Mouse (Mus musculus): Measurements from ENCODE around the gene Gbe1. TPM values are rescaled to one million over a fixed set of nuclear protein-coding genes. Genes with fewer than 3 reads are reported as not detected.
A peak's percentile ranks its signal among the peaks of the same experiment; 100 is the strongest.

The Gbe1 gene
- polyA plus RNA-seq, 1 experiment = 5.9 TPM

- TF ChIP-seq POLR2AphosphoS2 (IDR thresholded peaks at IDR 0.05; ENCODE audit: insufficient read length, low read depth) = no peak
- no peak for TF ChIP-seq CEBPB (IDR thresholded peaks at IDR 0.05; ENCODE audit: insufficient read depth, poor library complexity, severe bottlenecking)
- no peak for TF ChIP-seq SRF (IDR thresholded peaks at IDR 0.05; ENCODE audit: control insufficient read depth, insufficient read length, low read depth)
- TF ChIP-seq MYOD1 (IDR thresholded peaks at IDR 0.05; ENCODE audit: control insufficient read depth in 1 of 3, insufficient read length in 2 of 3, low read depth in 2 of 3) = no peak
- no peak for TF ChIP-seq USF1 (IDR thresholded peaks at IDR 0.05; ENCODE audit: low read depth)
- TF ChIP-seq MYOG (IDR thresholded peaks at IDR 0.05; ENCODE audit: control insufficient read depth in 1 of 3, insufficient read depth in 1 of 3, insufficient read length in 2 of 3, low read depth in 2 of 3) = no peak
- no peak for TF ChIP-seq E2F4 (IDR thresholded peaks at IDR 0.05; ENCODE audit: insufficient read depth)
- TF ChIP-seq TCF3 (IDR thresholded peaks at IDR 0.05; ENCODE audit: insufficient read length, low read depth) = no peak
- TF ChIP-seq REST (IDR thresholded peaks at IDR 0.05; ENCODE audit: insufficient read depth, insufficient read length) = no peak
- TF ChIP-seq TCF12 (IDR thresholded peaks at IDR 0.05; ENCODE audit: insufficient read depth, poor library complexity, severe bottlenecking) = no peak
- no peak for TF ChIP-seq POLR2A (IDR thresholded peaks at IDR 0.05; ENCODE audit: insufficient read length, low read depth)
- TF ChIP-seq MAX (IDR thresholded peaks at IDR 0.05; ENCODE audit: low read depth) = no peak
- Histone ChIP-seq H3K4me3 (no peak overlapping the region), H3K4me2 (ENCODE audit: low read depth) (peak overlapping the region; percentile 64), H3K27me3 (ENCODE audit: control insufficient read depth, insufficient read depth, insufficient read length) (no peaks in the 10 kb centered on the region), H3K36me3 (ENCODE audit: control insufficient read depth, insufficient read depth) (no peaks in the 10 kb centered on the region), H3K79me2 (ENCODE audit: control insufficient read depth, insufficient read depth) (no peaks in the 10 kb centered on the region), H3ac (ENCODE audit: control insufficient read depth, insufficient read length) (no peak overlapping the region)
Observed at GRCm38 (mm10) chr16:70334812-70335211, 21.1 kb downstream of the Gbe1 start.

GRCm38 (mm10) chr16:70335472-70335871 is 21.7 kb downstream of the Gbe1 start:
- Histone ChIP-seq H3K79me2 (ENCODE audit: control insufficient read depth, insufficient read depth) (no peaks in the 10 kb centered on the region), H3ac (ENCODE audit: control insufficient read depth, insufficient read length) (no peak overlapping the region), H3K27me3 (ENCODE audit: control insufficient read depth, insufficient read depth, insufficient read length) (no peaks in the 10 kb centered on the region), H3K36me3 (ENCODE audit: control insufficient read depth, insufficient read depth) (no peaks in the 10 kb centered on the region), H3K4me2 (ENCODE audit: low read depth) (no peak overlapping the region), H3K4me3 (no peak overlapping the region)
- no peak for TF ChIP-seq MAX (IDR thresholded peaks at IDR 0.05; ENCODE audit: low read depth)
- no peak for TF ChIP-seq POLR2AphosphoS2 (IDR thresholded peaks at IDR 0.05; ENCODE audit: insufficient read length, low read depth)
- no peak for TF ChIP-seq MYOD1 (IDR thresholded peaks at IDR 0.05; ENCODE audit: control insufficient read depth in 1 of 3, insufficient read length in 2 of 3, low read depth in 2 of 3)
- TF ChIP-seq CEBPB (IDR thresholded peaks at IDR 0.05; ENCODE audit: insufficient read depth, poor library complexity, severe bottlenecking) = no peak
- no peak for TF ChIP-seq POLR2A (IDR thresholded peaks at IDR 0.05; ENCODE audit: insufficient read length, low read depth)
- no peak for TF ChIP-seq E2F4 (IDR thresholded peaks at IDR 0.05; ENCODE audit: insufficient read depth)
- no peak for TF ChIP-seq SRF (IDR thresholded peaks at IDR 0.05; ENCODE audit: control insufficient read depth, insufficient read length, low read depth)
- TF ChIP-seq REST (IDR thresholded peaks at IDR 0.05; ENCODE audit: insufficient read depth, insufficient read length) = no peak
- TF ChIP-seq TCF3 (IDR thresholded peaks at IDR 0.05; ENCODE audit: insufficient read length, low read depth) = no peak
- TF ChIP-seq MYOG (IDR thresholded peaks at IDR 0.05; ENCODE audit: control insufficient read depth in 1 of 3, insufficient read depth in 1 of 3, insufficient read length in 2 of 3, low read depth in 2 of 3) = no peak
- no peak for TF ChIP-seq TCF12 (IDR thresholded peaks at IDR 0.05; ENCODE audit: insufficient read depth, poor library complexity, severe bottlenecking)
- TF ChIP-seq USF1 (IDR thresholded peaks at IDR 0.05; ENCODE audit: low read depth) = no peak

GRCm38 (mm10) chr16:70337661-70338060 is 23.9 kb downstream of the Gbe1 start:
- peak overlapping the region; percentile 37 for H3K4me2 ChIP-seq (ENCODE audit: low read depth)
- H3K36me3 ChIP-seq (ENCODE audit: control insufficient read depth, insufficient read depth) = no peaks in the 10 kb centered on the region
- no peaks in the 10 kb centered on the region for H3K79me2 ChIP-seq (ENCODE audit: control insufficient read depth, insufficient read depth)
- no peak overlapping the region for H3ac ChIP-seq (ENCODE audit: control insufficient read depth, insufficient read length)
- no peak for TF ChIP-seq USF1 (IDR thresholded peaks at IDR 0.05; ENCODE audit: low read depth)
- peak in 1 of 3 experiments; percentile 6 for TF ChIP-seq MYOD1 (IDR thresholded peaks at IDR 0.05; ENCODE audit: control insufficient read depth in 1 of 3, insufficient read length in 2 of 3, low read depth in 2 of 3)
- H3K4me3 ChIP-seq = no peak overlapping the region
- no peaks in the 10 kb centered on the region for H3K27me3 ChIP-seq (ENCODE audit: control insufficient read depth, insufficient read depth, insufficient read length)

GRCm38 (mm10) chr16:70344496-70344895 is 30.7 kb downstream of the Gbe1 start:
- H3K4me3 ChIP-seq = no peak overlapping the region
- no peaks in the 10 kb centered on the region for H3K36me3 ChIP-seq (ENCODE audit: control insufficient read depth, insufficient read depth)
- TF ChIP-seq E2F4 (IDR thresholded peaks at IDR 0.05; ENCODE audit: insufficient read depth) = no peak
- TF ChIP-seq SRF (IDR thresholded peaks at IDR 0.05; ENCODE audit: control insufficient read depth, insufficient read length, low read depth) = no peak
- no peak for TF ChIP-seq CEBPB (IDR thresholded peaks at IDR 0.05; ENCODE audit: insufficient read depth, poor library complexity, severe bottlenecking)
- no peak for TF ChIP-seq POLR2A (IDR thresholded peaks at IDR 0.05; ENCODE audit: insufficient read length, low read depth)
- TF ChIP-seq TCF3 (IDR thresholded peaks at IDR 0.05; ENCODE audit: insufficient read length, low read depth) = no peak
- no peak for TF ChIP-seq MAX (IDR thresholded peaks at IDR 0.05; ENCODE audit: low read depth)
- TF ChIP-seq TCF12 (IDR thresholded peaks at IDR 0.05; ENCODE audit: insufficient read depth, poor library complexity, severe bottlenecking) = no peak
- no peak overlapping the region for H3K4me2 ChIP-seq (ENCODE audit: low read depth)
- no peaks in the 10 kb centered on the region for H3K79me2 ChIP-seq (ENCODE audit: control insufficient read depth, insufficient read depth)
- H3ac ChIP-seq (ENCODE audit: control insufficient read depth, insufficient read length) = no peak overlapping the region
- no peaks in the 10 kb centered on the region for H3K27me3 ChIP-seq (ENCODE audit: control insufficient read depth, insufficient read depth, insufficient read length)

GRCm38 (mm10) chr16:70345607-70346006 is 31.9 kb downstream of the Gbe1 start:
- no peak overlapping the region for H3ac ChIP-seq (ENCODE audit: control insufficient read depth, insufficient read length)
- H3K4me2 ChIP-seq (ENCODE audit: low read depth) = no peak overlapping the region
- no peaks in the 10 kb centered on the region for H3K27me3 ChIP-seq (ENCODE audit: control insufficient read depth, insufficient read depth, insufficient read length)
- no peaks in the 10 kb centered on the region for H3K36me3 ChIP-seq (ENCODE audit: control insufficient read depth, insufficient read depth)
- H3K4me3 ChIP-seq = no peak overlapping the region
- TF ChIP-seq POLR2A (IDR thresholded peaks at IDR 0.05; ENCODE audit: insufficient read length, low read depth) (no peak), CEBPB (IDR thresholded peaks at IDR 0.05; ENCODE audit: insufficient read depth, poor library complexity, severe bottlenecking) (no peak), TCF12 (IDR thresholded peaks at IDR 0.05; ENCODE audit: insufficient read depth, poor library complexity, severe bottlenecking) (no peak), POLR2AphosphoS2 (IDR thresholded peaks at IDR 0.05; ENCODE audit: insufficient read length, low read depth) (no peak), REST (IDR thresholded peaks at IDR 0.05; ENCODE audit: insufficient read depth, insufficient read length) (no peak), E2F4 (IDR thresholded peaks at IDR 0.05; ENCODE audit: insufficient read depth) (no peak), SRF (IDR thresholded peaks at IDR 0.05; ENCODE audit: control insufficient read depth, insufficient read length, low read depth) (no peak), MAX (IDR thresholded peaks at IDR 0.05; ENCODE audit: low read depth) (no peak), USF1 (IDR thresholded peaks at IDR 0.05; ENCODE audit: low read depth) (no peak), MYOD1 (IDR thresholded peaks at IDR 0.05; ENCODE audit: control insufficient read depth in 1 of 3, insufficient read length in 2 of 3, low read depth in 2 of 3) (no peak), TCF3 (IDR thresholded peaks at IDR 0.05; ENCODE audit: insufficient read length, low read depth) (no peak)
- H3K79me2 ChIP-seq (ENCODE audit: control insufficient read depth, insufficient read depth) = no peaks in the 10 kb centered on the region

Data from myocyte (in vitro differentiated cells).